Mouse (Mus musculus) E14TG2a.4 (cell line): ENCODE results near the gene Col2a1.

Experiments
- CTCF ChIP-seq: conservative IDR thresholded peaks from 2 replicates; pipeline ENCODE4 v1.5.1; 2014; ENCODE audit warnings: low read length
- NANOG ChIP-seq: IDR thresholded peaks from 2 replicates; pipeline ENCODE4 v1.6.1; 2014; ENCODE audit warnings: borderline replicate concordance, low read length, mixed read lengths
- POU5F1 ChIP-seq: IDR thresholded peaks from 2 replicates; pipeline ENCODE4 v1.6.1; 2014; ENCODE audit warnings: low read length, borderline replicate concordance

- TF ChIP-seq CTCF, result no peak
- TF ChIP-seq NANOG, result no peak
- TF ChIP-seq POU5F1, result no peak
Measured at GRCm38 (mm10) chr15:98012810-98013209, 8.3 kb upstream of the Col2a1 start.
